Mouse (Mus musculus) MEL-GATA-1-ER (cell line): ENCODE data around the gene Zfyve9.

Source experiments
- DNase-seq: peaks from one replicate; pipeline ENCODE4 v3.0.0-alpha.2; 2012; ENCODE audit warnings: low read depth; ENCODE audit errors: extremely low read depth

Zfyve9 gene

GRCm38 (mm10) chr4:108618586-108618985 lies 162.0 kb downstream of the Zfyve9 start:
- DNase-seq = no peak

GRCm38 (mm10) chr4:108610935-108611334 lies 169.7 kb downstream of the Zfyve9 start:
- no peak for DNase-seq

- no peak for DNase-seq
These were observed 171.9 kb downstream of the Zfyve9 start for GRCm38 (mm10) chr4:108608651-108609050.

- no peak for DNase-seq
These were observed 178.7 kb downstream of the Zfyve9 start for GRCm38 (mm10) chr4:108601870-108602269.

- DNase-seq = no peak
These were observed 182.3 kb downstream of the Zfyve9 start for GRCm38 (mm10) chr4:108598306-108598705.

DNA sequence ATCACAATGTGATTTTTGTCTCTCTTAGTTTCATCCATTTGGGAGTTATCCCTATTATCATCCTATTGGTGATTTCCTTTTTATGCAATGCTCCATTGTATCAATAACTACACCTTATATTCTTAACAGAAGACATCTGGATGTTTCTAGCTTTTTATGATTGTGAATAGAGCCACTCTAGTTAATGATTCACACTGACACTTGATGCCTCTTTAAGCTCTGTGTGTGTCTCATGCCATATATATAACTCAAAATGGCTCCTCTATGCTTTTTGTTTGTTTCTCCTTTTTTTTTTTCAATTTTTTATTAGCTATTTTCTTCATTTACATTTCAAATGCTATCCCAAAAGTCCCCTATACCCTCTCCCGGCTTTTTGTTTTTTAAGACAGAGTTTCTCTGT lies 184.8 kb downstream of the Zfyve9 start:
- DNase-seq = no peak

DNA sequence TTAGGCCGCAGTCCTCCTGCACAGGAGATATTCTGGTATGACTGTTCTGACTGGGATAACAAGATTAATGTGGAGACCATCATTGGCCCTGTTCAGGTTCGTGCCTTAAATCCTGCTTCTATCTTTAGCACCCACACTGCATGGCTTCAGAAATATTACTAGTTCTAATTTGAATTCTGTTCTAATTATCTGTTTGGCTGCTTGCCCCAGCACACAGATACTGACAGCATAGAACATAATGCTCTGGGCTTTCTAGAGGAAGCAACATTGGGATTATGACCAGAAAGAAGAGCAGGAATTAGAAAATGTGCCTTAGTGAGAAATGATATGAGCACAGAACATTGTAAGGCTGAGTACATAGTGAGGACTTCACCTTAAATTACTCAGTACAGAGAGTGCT lies 187.2 kb downstream of the Zfyve9 start:
- DNase-seq = no peak
